Mouse (Mus musculus) spleen, adult 12 weeks (tissue): ENCODE data around the gene Gm3159.
"Not testable (repeated sequence)": the region's sequence is repeated elsewhere in the genome, so short reads cannot be mapped to it uniquely, and the experiment has no call there.

Experiments used
- DNase-seq: peaks from one replicate; pipeline ENCODE4 v3.0.0; 2022; ENCODE audit warnings: low spot score

Gm3159 gene

DNA sequence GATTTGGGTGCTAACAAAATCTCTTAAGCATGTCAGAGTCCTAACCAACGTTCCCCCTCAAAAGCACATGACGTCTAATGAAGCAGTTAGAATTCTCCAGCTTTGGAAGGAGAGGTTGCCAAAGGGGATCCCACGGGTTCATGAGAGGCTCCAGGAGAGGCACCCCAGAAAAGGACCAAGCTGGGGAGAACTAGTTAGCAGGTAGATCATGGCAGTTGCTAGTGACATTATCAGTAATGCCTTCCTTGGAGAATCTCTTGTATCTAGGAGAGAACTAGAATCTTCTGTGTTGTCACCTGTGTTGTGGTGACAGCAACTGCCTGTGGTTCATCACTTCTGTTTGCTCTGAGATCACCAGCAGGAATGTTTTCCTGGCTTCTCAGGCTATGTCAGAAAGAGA lies at the start of gene Gm3159:
Gene Gm3159 (plus strand): TSS at position 301 of the 400 bp plus-strand sequence.
- DNase-seq: not testable (repeated sequence)

DNA sequence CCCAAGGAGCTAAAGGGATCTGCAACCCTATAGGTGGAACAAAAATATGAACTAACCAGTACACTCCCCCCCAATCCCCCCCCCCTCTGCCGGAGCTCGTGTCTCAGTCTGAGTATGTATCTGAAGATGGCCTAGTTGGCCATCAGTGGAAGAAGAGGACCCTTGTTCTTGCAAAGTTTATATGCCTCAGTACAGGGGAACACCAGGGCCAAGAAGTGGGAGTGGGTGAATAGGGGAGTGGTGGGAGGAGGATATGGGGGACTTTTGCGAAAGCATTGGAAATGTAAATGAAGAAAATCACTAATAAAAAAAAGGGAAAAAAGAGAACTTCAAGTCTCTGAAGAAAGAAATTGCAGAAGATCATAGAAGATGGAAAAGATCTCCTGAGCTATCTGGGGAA lies 28.3 kb upstream of the Gm3159 start:
- DNase-seq: not testable (repeated sequence)

DNA sequence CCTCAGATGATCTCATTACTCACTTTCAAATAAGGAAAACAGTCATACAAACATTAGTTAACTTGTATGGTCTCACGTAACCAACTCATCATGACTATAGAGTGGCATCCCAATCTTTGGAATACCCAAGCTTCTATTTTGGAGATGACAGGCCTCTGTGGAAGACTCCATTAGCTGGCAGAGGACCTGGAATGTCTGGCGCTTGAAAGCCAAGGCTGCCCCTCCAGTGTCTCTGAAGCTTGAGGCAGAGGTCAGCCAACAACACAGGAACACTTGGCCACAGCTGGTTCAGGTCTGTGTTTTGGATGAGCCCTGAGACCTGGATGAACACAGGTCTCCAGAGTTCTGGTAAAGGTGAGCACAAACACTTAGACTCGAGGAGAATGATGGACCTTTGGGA lies 27.6 kb upstream of the Gm3159 start:
- not testable (repeated sequence) for DNase-seq

DNA sequence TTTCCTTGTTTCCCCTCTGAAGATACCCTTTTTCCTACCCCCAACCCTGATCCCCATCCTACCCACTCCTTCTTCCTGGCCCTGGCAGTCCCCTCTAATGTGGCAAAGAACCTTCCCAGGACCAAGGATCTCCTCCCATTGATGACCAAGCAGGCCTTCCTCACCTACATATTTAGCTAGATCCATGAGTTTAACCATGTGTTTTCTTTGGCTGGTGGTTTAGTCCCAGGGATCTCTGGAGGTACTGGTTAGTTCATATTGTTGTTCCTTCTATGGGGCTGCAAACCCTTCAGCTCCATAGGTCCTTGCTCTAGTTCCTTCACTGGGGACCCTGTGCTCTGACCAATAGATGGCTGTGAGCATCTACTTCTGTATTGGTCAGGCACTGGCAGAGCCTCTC lies 19.5 kb upstream of the Gm3159 start:
- DNase-seq: not testable (repeated sequence)

DNA sequence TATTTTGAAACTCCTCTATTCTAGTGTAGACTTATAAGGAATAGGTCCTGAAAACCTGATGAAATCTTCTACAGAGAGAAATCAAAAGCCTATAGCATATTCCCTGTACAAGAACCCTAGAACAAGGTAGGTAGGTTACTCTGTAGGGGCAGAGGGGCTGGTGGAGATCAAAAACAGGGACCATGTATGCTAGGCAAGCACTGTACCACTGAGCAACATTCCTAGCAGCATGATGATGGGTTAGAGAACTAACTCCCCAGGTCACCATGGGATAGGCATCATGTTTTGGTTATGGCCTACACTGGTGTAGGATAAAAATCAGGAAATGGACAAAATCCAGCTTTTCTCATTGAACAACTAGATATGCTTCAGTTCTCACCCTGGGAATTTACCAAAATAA lies 11.7 kb upstream of the Gm3159 start:
- not testable (repeated sequence) for DNase-seq

DNA sequence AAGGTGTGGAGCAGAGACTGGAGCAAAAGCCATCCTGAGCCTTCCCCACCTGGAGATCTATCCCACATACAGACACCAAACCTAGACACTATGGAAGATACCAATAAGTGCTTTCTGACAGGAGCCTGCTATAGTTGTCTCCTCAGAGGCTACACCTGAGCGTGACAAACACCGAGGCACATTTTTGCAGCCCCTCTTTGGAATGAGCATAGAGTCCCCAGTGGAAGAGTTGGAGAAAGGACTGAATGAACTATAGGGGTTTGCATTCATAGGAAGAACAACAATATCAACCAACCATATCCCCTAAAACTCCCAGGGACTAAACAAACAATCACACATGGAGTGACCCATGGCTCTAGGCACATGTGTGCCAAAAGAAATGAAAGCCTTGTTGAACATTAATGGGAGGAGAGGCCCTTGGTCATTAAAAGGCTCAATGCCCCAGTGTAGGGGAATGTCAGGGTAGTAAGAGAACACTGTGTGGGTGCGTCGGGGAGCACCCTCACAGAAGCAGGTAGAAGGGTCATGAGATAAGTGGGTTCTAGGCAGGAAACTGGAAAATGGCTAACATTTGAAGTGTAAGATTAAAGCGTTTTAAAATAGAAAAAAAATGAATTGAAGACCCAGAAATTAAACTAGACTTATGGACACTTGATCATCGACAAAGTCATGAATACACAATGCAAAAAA lies 4.3 kb upstream of the Gm3159 start:
- not testable (repeated sequence) for DNase-seq

DNA sequence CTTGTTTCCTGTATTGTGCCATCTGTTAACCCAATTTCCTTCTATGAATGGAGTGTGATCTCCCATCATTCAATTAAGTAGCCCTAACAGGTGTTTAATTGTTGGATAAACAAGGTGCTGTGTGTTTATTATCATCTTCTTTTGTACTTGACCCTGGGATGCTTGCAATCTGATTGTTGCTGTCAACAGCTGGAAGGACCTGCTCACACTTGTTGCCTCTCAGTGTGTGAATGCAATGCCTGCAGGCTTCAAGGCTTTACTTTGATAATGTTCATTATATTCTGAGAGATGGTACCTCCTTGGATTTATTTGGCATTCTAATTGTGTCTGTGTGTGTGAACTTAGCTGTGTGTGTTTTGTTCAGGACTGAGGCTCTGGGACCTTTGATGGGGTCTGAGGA lies 1.3 kb downstream of the Gm3159 start:
- DNase-seq: not testable (repeated sequence)

DNA sequence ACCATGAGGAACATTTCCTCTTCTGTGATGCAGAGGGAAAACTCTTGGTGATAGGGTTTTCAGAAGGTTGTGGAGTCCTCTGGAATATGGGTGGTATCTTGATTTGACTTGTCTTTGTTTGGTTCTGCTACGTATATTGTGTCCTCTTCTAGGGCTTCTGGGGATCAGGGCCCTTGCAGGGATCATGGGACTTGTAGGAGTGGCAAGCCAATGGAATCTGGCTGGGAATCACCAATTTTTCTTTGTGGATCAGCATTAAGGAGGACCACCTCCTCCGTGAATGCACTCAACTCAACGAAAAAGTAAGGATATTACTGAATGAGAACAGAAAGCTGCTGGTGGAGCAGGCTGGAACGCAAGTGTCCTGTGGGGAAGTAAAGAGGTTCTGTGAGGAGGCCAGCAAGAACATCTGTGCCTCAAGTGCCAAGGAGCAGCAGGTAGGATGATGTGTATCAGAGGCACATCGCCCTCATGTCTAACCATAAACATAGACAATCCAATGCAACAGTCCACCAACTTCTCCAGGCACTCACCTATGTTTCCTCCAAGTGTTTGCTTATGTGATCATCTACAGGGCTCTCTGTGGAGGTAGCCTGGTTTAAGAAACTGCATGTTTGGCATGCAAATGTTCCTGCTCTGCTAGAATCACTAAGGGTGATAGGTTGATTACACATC lies 2.9 kb downstream of the Gm3159 start:
- not testable (repeated sequence) for DNase-seq

DNA sequence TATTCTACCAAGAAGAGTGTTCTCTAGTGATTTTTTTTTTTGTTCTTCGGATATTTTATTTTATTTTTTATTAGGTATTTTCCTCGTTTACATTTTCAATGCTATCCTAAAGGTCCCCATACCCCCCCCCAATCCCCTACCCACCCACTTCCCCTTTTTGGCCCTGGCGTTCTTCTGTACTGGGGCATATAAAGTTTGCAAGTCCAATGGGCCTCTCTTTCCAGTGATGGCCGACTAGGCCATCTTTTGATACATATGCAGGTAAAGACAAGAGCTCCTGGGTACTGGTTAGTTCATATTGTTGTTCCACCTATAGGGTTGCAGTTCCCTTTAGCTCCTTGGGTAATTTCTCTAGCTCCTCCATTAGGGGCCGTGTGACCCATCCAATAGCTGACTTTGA lies 3.9 kb downstream of the Gm3159 start:
- DNase-seq: not testable (repeated sequence)

DNA sequence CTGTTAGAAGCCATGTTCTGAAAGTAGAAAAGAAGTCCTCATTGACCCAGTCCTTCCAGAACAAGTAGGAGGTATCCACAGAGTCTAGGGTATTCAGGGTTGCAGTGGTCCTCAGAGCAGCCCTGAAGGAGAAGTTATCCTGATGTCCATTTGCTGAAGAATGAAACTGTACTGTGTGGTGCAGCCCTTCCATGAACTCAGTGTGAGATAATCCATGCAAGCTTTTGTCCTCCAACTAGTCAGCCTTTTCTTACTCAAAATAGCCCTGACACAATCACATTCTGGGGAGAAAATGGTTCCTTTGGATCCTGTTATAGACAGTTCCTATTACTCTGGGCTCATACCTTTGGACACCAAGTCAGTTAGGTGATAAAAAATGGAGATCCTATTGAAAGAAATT lies 6.5 kb downstream of the Gm3159 start:
- DNase-seq: not testable (repeated sequence)

DNA sequence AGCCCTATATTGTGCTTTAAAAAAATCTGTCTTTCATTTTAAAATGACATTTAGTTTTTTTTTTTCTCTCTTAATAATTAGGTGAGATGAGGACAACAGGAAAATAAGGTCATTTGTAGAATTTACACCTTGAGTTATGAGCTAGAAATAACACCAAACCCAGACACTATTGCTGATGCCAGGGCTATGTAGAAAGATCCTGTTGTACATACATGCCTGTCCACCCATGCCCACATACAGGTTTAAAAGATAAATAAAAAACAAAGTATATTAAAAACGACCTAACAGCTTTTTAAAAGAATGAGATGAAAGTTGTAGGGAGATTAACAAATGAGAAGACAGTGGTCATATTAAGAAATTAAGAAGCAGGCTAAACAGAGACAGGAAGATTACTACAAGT lies 12.6 kb downstream of the Gm3159 start:
- not testable (repeated sequence) for DNase-seq

DNA sequence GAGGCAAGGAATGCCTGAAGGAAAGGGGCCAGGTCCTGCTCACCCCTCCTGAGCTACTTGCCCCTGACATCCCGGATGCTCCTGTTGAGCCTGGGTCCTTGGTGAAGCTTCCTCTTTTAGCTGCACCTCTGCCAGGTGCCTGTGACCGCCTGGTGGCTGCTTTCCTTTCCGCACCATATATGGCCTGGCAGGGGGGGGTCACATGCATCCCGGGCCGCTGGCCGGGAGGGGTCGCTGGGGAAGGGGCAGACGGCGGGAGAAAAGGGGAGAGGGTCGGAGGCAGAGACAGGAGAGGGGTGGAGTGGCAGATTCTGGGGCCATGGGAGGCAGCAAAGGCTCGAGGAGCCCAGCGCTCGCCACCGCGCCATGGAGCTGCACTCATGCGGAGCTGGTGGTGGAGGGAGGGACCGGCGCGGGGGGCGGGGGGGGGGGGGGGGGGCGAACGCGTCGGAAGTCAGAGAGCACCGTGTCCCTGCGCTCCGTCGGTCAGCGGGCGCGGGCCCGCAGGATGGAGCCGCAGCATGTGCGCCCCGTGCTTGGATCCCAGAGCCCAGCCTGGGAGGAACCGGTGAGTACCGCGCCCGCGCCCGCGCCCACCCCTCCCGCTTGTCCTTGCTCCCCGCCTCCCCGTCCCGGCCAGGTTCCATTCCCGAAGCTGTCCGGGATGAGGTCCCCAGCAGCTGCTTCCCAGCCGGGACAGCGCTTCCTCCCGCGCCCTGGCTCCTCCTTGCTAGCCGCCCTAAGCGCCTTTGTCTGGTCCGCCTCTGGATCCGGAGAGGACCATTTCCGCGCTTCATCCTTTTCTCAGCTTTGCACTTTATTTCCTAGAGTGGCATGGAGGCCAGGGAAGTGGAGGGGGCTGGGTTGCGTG lies 17.9 kb downstream of the Gm3159 start, which contains the start of gene Gm3164:
Gene Gm3164 (plus strand): TSS at position 484 of the 871 bp plus-strand sequence.
- DNase-seq: not testable (repeated sequence)

DNA sequence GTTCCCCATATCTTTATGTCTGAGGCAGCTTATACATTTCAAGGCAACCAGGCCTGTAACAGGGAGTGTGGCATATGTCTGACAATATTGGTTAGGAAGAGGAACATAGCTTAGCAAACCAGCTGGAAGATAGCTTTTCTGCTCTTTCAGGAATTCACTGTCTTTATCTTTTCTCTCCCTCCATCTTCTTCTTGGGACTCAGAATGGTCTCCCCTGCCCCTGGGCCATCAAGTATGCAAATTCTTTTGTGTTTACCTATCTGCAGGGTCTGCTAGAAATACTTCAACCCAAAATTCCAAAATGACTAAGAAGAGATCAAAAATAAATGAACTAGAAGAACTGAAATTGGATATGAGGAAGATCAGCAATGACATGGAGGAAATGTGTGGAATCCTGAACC lies 33.4 kb downstream of the Gm3159 start, which contains the start of gene Gm3173:
Gene Gm3173 (plus strand): TSS at position 301 of the 400 bp plus-strand sequence.
- not testable (repeated sequence) for DNase-seq
